In the genomic region with DNA sequence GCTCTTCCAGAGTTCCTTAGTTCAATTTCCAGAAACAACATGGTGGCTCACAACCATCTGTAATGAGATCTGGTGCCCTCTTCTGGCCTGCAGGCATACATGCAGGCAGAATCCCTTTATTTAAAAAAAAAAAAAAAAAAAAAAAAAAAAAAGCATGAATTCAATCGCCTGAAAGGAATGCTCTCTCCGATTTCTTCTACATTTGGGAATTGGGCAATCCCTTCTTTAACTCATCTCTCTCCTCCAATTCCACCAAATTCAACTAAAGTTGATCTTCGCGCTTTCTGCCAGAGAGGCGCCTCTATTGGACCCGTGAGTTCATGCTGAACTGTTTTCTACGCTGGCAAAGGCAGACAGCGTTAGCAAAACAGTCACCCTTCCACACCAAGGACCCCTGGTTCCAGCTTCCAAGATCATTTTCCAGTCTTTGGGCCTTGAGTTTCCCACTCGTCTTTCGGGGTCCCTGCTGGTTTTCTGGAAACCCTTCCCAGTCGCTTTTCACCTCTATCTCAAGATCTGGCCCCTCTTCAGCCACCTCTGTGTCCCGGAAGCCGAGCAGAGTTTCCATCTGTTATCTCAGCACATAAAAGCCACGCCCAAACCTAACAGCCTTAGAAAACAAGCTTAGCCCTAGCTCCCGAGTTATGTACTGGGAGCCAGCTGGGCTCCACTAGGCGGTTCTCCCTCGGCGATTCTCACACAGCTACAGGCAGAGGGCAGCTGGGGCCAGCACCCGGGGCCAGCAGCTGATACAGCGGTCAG, we compare ENCODE assay signal across 8 mouse cellular contexts. TPM values are rescaled to one million over a fixed set of nuclear protein-coding genes. Genes with fewer than 3 reads are reported as not detected.
DNase-seq lines count a peak whose midpoint lies in the region; ATAC-seq lines count a peak whose summit lies in the region.

No protein-coding gene starts in this region.

- WGBS in embryonic facial prominence, embryonic 15.5 days: 14% methylated on average over 20 of the region's 20 CpGs
- 7% methylated on average over 20 of the region's 20 CpGs for WGBS in heart, embryonic 15.5 days

- H3K4me2 ChIP-seq in embryonic facial prominence, embryonic 15.5 days (replicated peaks): peak overlapping the region; percentile 52
- H3K4me2 ChIP-seq in heart, embryonic 15.5 days: peak overlapping the region; percentile 89

- H3K27me3 ChIP-seq in embryonic facial prominence, embryonic 15.5 days: no peaks in the 10 kb centered on the region
- no peaks in the 10 kb centered on the region for H3K27me3 ChIP-seq in heart, embryonic 15.5 days

- no peak overlapping the region for H3K9ac ChIP-seq in embryonic facial prominence, embryonic 15.5 days
- peak overlapping the region; percentile 56 for H3K9ac ChIP-seq in heart, embryonic 15.5 days

- peak overlapping the region; percentile 32 for H3K4me3 ChIP-seq in embryonic facial prominence, embryonic 15.5 days (replicated peaks)
- H3K4me3 ChIP-seq in heart, embryonic 15.5 days: peak overlapping the region; percentile 51

- 0 out of 2 replicates have a peak, but pooled peaks cover 6% of the 10 kb centered on the region for H3K4me1 ChIP-seq in embryonic facial prominence, embryonic 15.5 days
- H3K4me1 ChIP-seq in heart, embryonic 15.5 days (replicated peaks): peaks cover 12% of the 10 kb centered on the region

- peak; percentile 26 for DNase-seq in ovary, postnatal 36 days (ENCODE audit: low spot score)
- no peak for DNase-seq in ovary, postnatal 10 days (ENCODE audit: low spot score)
- DNase-seq in kidney, postnatal 10 days: peak; percentile 62
- peak; percentile 17 to 30 for DNase-seq in spleen, postnatal 36 days (ENCODE audit: low spot score in 2 of 2)
- DNase-seq in layer of hippocampus, postnatal 10 days (ENCODE audit: low spot score in 2 of 2): no peak

- no peaks in the 10 kb centered on the region for H3K9me3 ChIP-seq in embryonic facial prominence, embryonic 15.5 days (replicated peaks)
- no peaks in the 10 kb centered on the region; the same call in 1 of the 2 replicates for H3K9me3 ChIP-seq in heart, embryonic 15.5 days (replicated peaks)

- peaks cover 15% of the 10 kb centered on the region for H3K36me3 ChIP-seq in embryonic facial prominence, embryonic 15.5 days
- peaks cover 9% of the 10 kb centered on the region; the same call in 1 of the 2 replicates for H3K36me3 ChIP-seq in heart, embryonic 15.5 days

- H3K27ac ChIP-seq in embryonic facial prominence, embryonic 15.5 days (replicated peaks): peak overlapping the region; percentile 48
- peak overlapping the region; percentile 83 for H3K27ac ChIP-seq in heart, embryonic 15.5 days

- peak; percentile 68 for ATAC-seq in embryonic facial prominence, embryonic 15.5 days (ENCODE audit: insufficient number of reproducible peaks, low FRiP score, low TSS enrichment, low read depth)
- peak; percentile 81 for ATAC-seq in heart, embryonic 15.5 days (replicated peaks; ENCODE audit: insufficient number of reproducible peaks, insufficient read depth, low FRiP score, low read depth)
- peak; percentile 66 for ATAC-seq in megakaryocyte, adult 5-6 weeks (ENCODE audit: poor library complexity, severe bottlenecking)

RNA-seq across cellular contexts. Expression of a gene that starts 18.2 kb away (rescaled TPM):
- polyA plus RNA-seq in embryonic facial prominence, embryonic 15.5 days (2015; fragmentation: Nextera tagmentation; extraction: Ambion mirVana): 387 and 414 TPM in 2 replicates
- polyA plus RNA-seq in heart, embryonic 15.5 days (2015; fragmentation: Nextera tagmentation; extraction: Ambion mirVana): 200 and 225 TPM in 2 replicates
- 206 and 233 TPM in 2 replicates for total RNA-seq in megakaryocyte, adult 5-6 weeks (2015)
- 147 and 173 TPM in 2 replicates for total RNA-seq in megakaryocyte, adult 5-6 weeks (2017)
- total RNA-seq in layer of hippocampus, postnatal 10 days (2021): 10 to 100 TPM; 81.0 to 87.1 TPM

RNA-seq across cellular contexts. Expression of a gene that starts 39.2 kb away (rescaled TPM):
- 948 and 971 TPM in 2 replicates for polyA plus RNA-seq in embryonic facial prominence, embryonic 15.5 days (2015; fragmentation: Nextera tagmentation; extraction: Ambion mirVana)
- polyA plus RNA-seq in heart, embryonic 15.5 days (2015; fragmentation: Nextera tagmentation; extraction: Ambion mirVana): 469 and 486 TPM in 2 replicates
- 1,043 and 1,097 TPM in 2 replicates for total RNA-seq in megakaryocyte, adult 5-6 weeks (2015)
- total RNA-seq in megakaryocyte, adult 5-6 weeks (2017): 2,083 and 2,603 TPM in 2 replicates
- 100 to 1,000 TPM; 355 to 393 TPM for total RNA-seq in layer of hippocampus, postnatal 10 days (2021)

Comparison
In these comparisons a context has a peak if more than half of its experiments do, and no peak if none do; other contexts are left out.
1. DNase-seq: peak in ovary, postnatal 36 days (single experiment), kidney, postnatal 10 days (single experiment) and spleen, postnatal 36 days (2 of 2); none in ovary, postnatal 10 days (single experiment) and layer of hippocampus, postnatal 10 days (0 of 2).
2. Peak in every context shown above with its lines, with median percentiles within 50 percentile points of each other: ATAC-seq.